Mouse (Mus musculus): Measurements from ENCODE around the gene Gtf3a.

GRCm38 (mm10) chr5:146919874-146920273, 28.6 kb upstream of the Gtf3a start:
- TF ChIP-seq CTCF (IDR thresholded peaks at IDR 0.05; ENCODE audit: low read depth) (no peak), EP300 (IDR thresholded peaks at IDR 0.05; ENCODE audit: low read depth) (no peak)
